ENCODE assay signal across 9 mouse cellular contexts in the genomic region with DNA sequence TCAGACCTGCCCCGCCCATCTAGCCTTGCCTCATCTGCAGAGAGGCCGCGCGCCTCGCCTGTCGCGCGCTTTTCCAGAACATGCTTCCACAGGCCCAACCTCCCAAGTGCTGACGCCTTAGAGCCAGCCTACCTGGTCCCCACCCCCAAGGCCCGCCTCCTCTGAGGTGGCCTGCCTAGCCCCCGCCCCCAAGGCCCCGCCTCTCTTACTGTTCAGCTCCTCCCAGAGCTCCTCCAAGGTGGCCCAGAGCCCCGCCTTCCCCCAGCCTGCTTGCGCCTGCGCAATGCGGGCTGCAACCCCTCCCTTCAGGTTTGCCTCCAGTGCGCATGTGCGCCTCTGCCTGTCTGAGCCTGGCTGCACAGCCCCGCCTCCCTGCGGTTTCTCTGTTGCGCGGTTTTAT. TPM values are rescaled to one million over a fixed set of nuclear protein-coding genes. Genes with fewer than 3 reads are reported as not detected.
DNase-seq lines count a peak whose midpoint lies in the region; ATAC-seq and TF ChIP-seq lines count a peak whose summit lies in the region.
"Had no signal": no experiment of that assay in that cellular context is flagged by ENCODE, and none has a peak within 500 bp of the region (broad histone marks: within the 10 kb centered on the region; RNA-seq: fewer than 3 reads in every experiment).

No protein-coding gene starts in this region.

- no peaks in the 10 kb centered on the region for H3K9me3 ChIP-seq in liver, postnatal 0 days (ENCODE audit: low read length)
- peaks cover 27% of the 10 kb centered on the region for H3K9me3 ChIP-seq in neural tube, embryonic 12.5 days
- peaks cover 17% of the 10 kb centered on the region for H3K9me3 ChIP-seq in stomach, embryonic 16.5 days (replicated peaks; ENCODE audit: control insufficient read depth, low read length)

- no peak for TF ChIP-seq CTCF in Patski (IDR thresholded peaks at IDR 0.05)
- peak; percentile 49 for TF ChIP-seq CTCF in layer of hippocampus, adult 2 months (conservative IDR thresholded peaks at IDR 0.05)
- TF ChIP-seq CTCF in liver, postnatal 0 days (IDR thresholded peaks at IDR 0.05; ENCODE audit: low read depth), result no peak

- CTCF ChIA-PET in Patski (lab: Charles Lee), result no interaction called here

- in situ Hi-C loops in Patski (cut with MboI; ENCODE audit: low pct_unique_long_range_greater_than_20kb), result loop anchor here (10.0 to 25.0 kb wide), 2 partner anchors 337 to 366 kb away; no protein-coding TSS in a partner anchor

- H3K4me2 ChIP-seq in liver, postnatal 0 days (ENCODE audit: low read depth, low read length), result peak overlapping the region; percentile 74
- peak overlapping the region; percentile 63 for H3K4me2 ChIP-seq in neural tube, embryonic 12.5 days (replicated peaks)
- peak overlapping the region; percentile 69 for H3K4me2 ChIP-seq in stomach, embryonic 16.5 days (ENCODE audit: low read depth, low read length)

- no peaks in the 10 kb centered on the region for H3K4me1 ChIP-seq in liver, postnatal 0 days (ENCODE audit: insufficient read depth)
- no peaks in the 10 kb centered on the region for H3K4me1 ChIP-seq in neural tube, embryonic 12.5 days
- no peaks in the 10 kb centered on the region for H3K4me1 ChIP-seq in stomach, embryonic 16.5 days (ENCODE audit: control insufficient read depth, insufficient read depth, low read length)

- DNase-seq in Patski (ENCODE audit: low read depth, low spot score), result peak; percentile 71
- peak; percentile 96 for DNase-seq in cerebellum, postnatal 14 days
- peak; percentile 91 to 94 for DNase-seq in frontal cortex, adult 2 months (ENCODE audit: extremely low spot score in 1 of 2, low spot score in 1 of 2)
- peak; percentile 95 to 97 for DNase-seq in layer of hippocampus, adult 2 months (ENCODE audit: low spot score in 2 of 2)
- peak; percentile 95 for DNase-seq in liver, postnatal 0 days

- ATAC-seq in Patski, result peak; percentile 81
- ATAC-seq in hematopoietic stem cell, adult 5-6 weeks (replicated peaks in 1 of 2; ENCODE audit: insufficient read depth in 1 of 2, low FRiP score in 2 of 2, low TSS enrichment in 1 of 2, low read depth in 1 of 2, poor library complexity in 2 of 2, severe bottlenecking in 2 of 2), result peak; percentile 82 to 86
- ATAC-seq in liver, postnatal 0 days, result peak; percentile 92
- ATAC-seq in neural tube, embryonic 12.5 days (ENCODE audit: low FRiP score, low read depth), result peak; percentile 87
- ATAC-seq in stomach, embryonic 16.5 days (ENCODE audit: insufficient read depth, low FRiP score), result peak; percentile 97

- H3K27me3 ChIP-seq in Patski, result peaks cover 3% of the 10 kb centered on the region
- H3K27me3 ChIP-seq in liver, postnatal 0 days (ENCODE audit: insufficient read depth, low read length), result 0 out of 2 replicates have a peak, but pooled peaks cover 4% of the 10 kb centered on the region
- H3K27me3 ChIP-seq in neural tube, embryonic 12.5 days (replicated peaks), result no peaks in the 10 kb centered on the region
- no peaks in the 10 kb centered on the region for H3K27me3 ChIP-seq in stomach, embryonic 16.5 days (ENCODE audit: control insufficient read depth, insufficient read depth, low read length)

- no peak overlapping the region for H3K9ac ChIP-seq in liver, postnatal 0 days (replicated peaks)
- no peak overlapping the region for H3K9ac ChIP-seq in neural tube, embryonic 12.5 days
- H3K9ac ChIP-seq in stomach, embryonic 16.5 days (ENCODE audit: low read length), result no peak overlapping the region

- 49% methylated on average over 16 of the region's 22 CpGs for WGBS in liver, postnatal 0 days (ENCODE audit: insufficient replicate concordance)
- 53% methylated on average over 22 of the region's 22 CpGs for WGBS in neural tube, embryonic 12.5 days
- 41% methylated on average over 15 of the region's 22 CpGs for WGBS in stomach, embryonic 16.5 days

- POLR2A ChIA-PET in Patski (lab: Charles Lee), result no interaction called here

- no peak for TF ChIP-seq EP300 in liver, postnatal 0 days (IDR thresholded peaks at IDR 0.05; ENCODE audit: low read depth)

- no peak overlapping the region for H3K27ac ChIP-seq in layer of hippocampus, adult 2 months
- no peak overlapping the region for H3K27ac ChIP-seq in liver, postnatal 0 days (ENCODE audit: low read depth)
- H3K27ac ChIP-seq in neural tube, embryonic 12.5 days, result no peak overlapping the region
- H3K27ac ChIP-seq in stomach, embryonic 16.5 days (ENCODE audit: low read length), result no peak overlapping the region

- no peaks in the 10 kb centered on the region for H3K36me3 ChIP-seq in liver, postnatal 0 days (replicated peaks; ENCODE audit: insufficient read depth, low read length)
- no peaks in the 10 kb centered on the region for H3K36me3 ChIP-seq in neural tube, embryonic 12.5 days
- H3K36me3 ChIP-seq in stomach, embryonic 16.5 days (ENCODE audit: control insufficient read depth, insufficient read depth, low read length), result no peaks in the 10 kb centered on the region
- H3K36me3 ChIP-seq: G1E had no signal

- peak overlapping the region; percentile 41 for H3K4me3 ChIP-seq in layer of hippocampus, adult 2 months
- H3K4me3 ChIP-seq in liver, postnatal 0 days (ENCODE audit: low read depth, low read length), result peak overlapping the region; percentile 36
- H3K4me3 ChIP-seq in neural tube, embryonic 12.5 days, result peak overlapping the region; percentile 50
- peak overlapping the region; percentile 54 for H3K4me3 ChIP-seq in stomach, embryonic 16.5 days (replicated peaks; ENCODE audit: low read length)

RNA-seq across cellular contexts. Expression of a gene that starts 2.0 kb away (rescaled TPM):
- polyA plus RNA-seq in Patski (2021), result 17.4 TPM
- 6.4 and 7.9 TPM in 2 replicates for polyA plus RNA-seq in frontal cortex, adult 2 months (2012; rRNA removed)
- total RNA-seq in hematopoietic stem cell, adult 5-6 weeks (2017), result 0.05 and 0.19 TPM in 2 replicates
- total RNA-seq in layer of hippocampus, adult 2 months (2021), result 1 to 10 TPM; 7.0 to 7.8 TPM
- polyA plus RNA-seq in liver, postnatal 0 days (2015; fragmentation: Nextera tagmentation; extraction: Ambion mirVana), result 1.1 and 1.2 TPM in 2 replicates
- 6.0 TPM in 2 replicates for polyA plus RNA-seq in neural tube, embryonic 12.5 days (2016; fragmentation: Nextera tagmentation; extraction: Ambion mirVana)
- polyA plus RNA-seq in stomach, embryonic 16.5 days (2015; fragmentation: Nextera tagmentation; extraction: Ambion mirVana), result 2.9 and 4.7 TPM in 2 replicates
- polyA plus RNA-seq: G1E had no signal

RNA-seq across cellular contexts. Expression of a gene that starts 2.1 kb away (rescaled TPM):
- 94.8 TPM for polyA plus RNA-seq in Patski (2021)
- 31.9 and 32.7 TPM in 2 replicates for polyA plus RNA-seq in frontal cortex, adult 2 months (2012; rRNA removed)
- total RNA-seq in hematopoietic stem cell, adult 5-6 weeks (2017), result 16.0 and 25.8 TPM in 2 replicates
- total RNA-seq in layer of hippocampus, adult 2 months (2021), result 10 to 100 TPM; 32.2 to 34.3 TPM
- polyA plus RNA-seq in liver, postnatal 0 days (2015; fragmentation: Nextera tagmentation; extraction: Ambion mirVana), result 27.4 and 30.1 TPM in 2 replicates
- 60.0 and 61.9 TPM in 2 replicates for polyA plus RNA-seq in neural tube, embryonic 12.5 days (2016; fragmentation: Nextera tagmentation; extraction: Ambion mirVana)
- 69.6 and 73.2 TPM in 2 replicates for polyA plus RNA-seq in stomach, embryonic 16.5 days (2015; fragmentation: Nextera tagmentation; extraction: Ambion mirVana)
- polyA plus RNA-seq: G1E had no signal
